Mouse (Mus musculus): ENCODE results near the gene Gm10762. TPM values are rescaled to one million over a fixed set of nuclear protein-coding genes. Genes with fewer than 3 reads are reported as not detected.

Gene Gm10762
- polyA plus RNA-seq, 1 experiment from 2014 or later: 20.6 TPM

DNA sequence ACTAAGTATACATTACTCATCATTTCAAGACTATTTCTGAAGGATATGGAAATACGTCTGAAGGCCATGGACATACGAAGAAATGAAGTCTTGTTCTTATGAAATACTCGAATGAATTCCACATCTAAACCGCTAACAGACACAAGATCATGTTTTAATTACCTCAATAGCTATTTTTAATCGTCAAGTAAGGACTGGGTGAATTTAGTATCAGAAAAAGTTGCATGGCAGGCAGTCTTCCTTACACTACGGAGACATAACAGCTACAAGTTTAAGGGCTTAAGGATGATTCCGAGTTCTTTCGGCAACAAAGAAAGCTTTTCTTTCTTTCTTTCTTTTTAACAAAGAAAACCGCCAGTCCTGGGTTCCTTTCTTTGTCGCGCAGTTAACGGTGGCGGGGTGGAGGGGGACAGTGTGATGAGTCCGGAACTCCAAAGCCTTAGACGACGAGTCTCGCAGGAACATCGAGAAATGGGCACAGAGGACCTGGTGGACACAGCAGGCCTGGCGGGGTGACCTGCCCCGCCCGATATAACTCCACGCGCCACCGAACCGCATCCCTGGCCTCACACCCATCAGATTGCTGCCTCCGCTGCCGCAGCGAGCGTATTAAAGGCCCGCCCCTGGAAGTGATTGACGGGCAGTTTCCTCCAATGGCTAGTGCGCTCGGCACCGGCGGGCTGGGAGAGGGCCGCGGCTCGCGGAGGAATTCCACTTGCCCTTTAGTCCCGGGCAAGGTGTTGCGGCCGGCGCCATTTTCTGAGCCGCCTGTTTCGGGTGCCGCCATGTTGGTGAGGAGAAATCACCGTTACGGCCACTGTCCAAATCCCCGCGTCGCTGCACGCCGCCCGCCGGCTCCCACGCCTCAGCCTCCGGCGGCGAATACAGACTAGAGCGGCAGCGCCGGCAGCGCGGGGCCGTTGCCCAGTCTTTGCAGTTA, 614 bp downstream of the Gm10762 start, which contains the start of gene Zc3h6:
TSS of gene Zc3h6 (plus strand) at position 762 of the 940 bp plus-strand sequence.
- peak within 1 kb of the TSS; percentile 73 for H3K4me2 ChIP-seq (ENCODE audit: low read depth, low read length)
- under 1% methylated on average over 65 of the region's 65 CpGs for WGBS
- peak within 1 kb of the TSS; percentile 76 for H3K4me3 ChIP-seq (ENCODE audit: low read depth, low read length)
- peak within 1 kb of the TSS; percentile 100 for H3K27ac ChIP-seq (replicated peaks; ENCODE audit: low read depth, low read length)
- peak; percentile 99 for DNase-seq (ENCODE audit: low spot score)
- no peaks in the 10 kb centered on the region for H3K9me3 ChIP-seq (replicated peaks; ENCODE audit: control insufficient read depth, low read length)
- no peaks in the 10 kb centered on the region for H3K27me3 ChIP-seq (ENCODE audit: control insufficient read depth, insufficient read depth, low read length)
- H3K4me1 ChIP-seq (ENCODE audit: control insufficient read depth, insufficient read depth, low read length): no peaks in the 10 kb centered on the region
- H3K9ac ChIP-seq (replicated peaks; ENCODE audit: low read length): peak within 1 kb of the TSS; percentile 100
- peak; percentile 98 for ATAC-seq (replicated peaks; ENCODE audit: insufficient number of reproducible peaks, low FRiP score, low TSS enrichment, low read depth)
- H3K36me3 ChIP-seq (replicated peaks; ENCODE audit: control insufficient read depth, insufficient read depth, low read depth, low read length): no peaks in the 10 kb centered on the region

DNA sequence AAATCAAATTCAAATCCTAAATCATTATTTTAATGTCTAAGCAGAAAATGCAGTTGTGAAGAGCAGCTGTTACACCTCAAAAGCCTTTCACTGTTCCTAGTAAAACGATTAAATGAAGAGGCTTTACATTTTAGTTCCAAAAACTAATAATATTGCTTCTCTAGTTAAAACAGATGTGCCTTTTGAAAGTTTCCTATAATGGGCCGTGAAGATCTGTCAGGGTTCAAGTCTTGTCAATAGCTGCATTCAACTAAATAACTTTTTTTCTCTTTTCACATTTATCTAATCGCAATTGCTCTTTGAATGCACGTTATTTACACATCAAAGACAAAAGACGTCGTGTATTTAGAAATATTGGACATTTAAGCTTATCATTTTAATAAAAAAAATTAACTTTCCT, 1.3 kb downstream of the Gm10762 start:
- Histone ChIP-seq H3K9me3 (replicated peaks; ENCODE audit: control insufficient read depth, low read length) (no peaks in the 10 kb centered on the region), H3K27ac (replicated peaks; ENCODE audit: low read depth, low read length) (peak overlapping the region; percentile 100; the same call in 1 of the 2 replicates), H3K4me1 (ENCODE audit: control insufficient read depth, insufficient read depth, low read length) (no peaks in the 10 kb centered on the region), H3K4me2 (ENCODE audit: low read depth, low read length) (no peak overlapping the region; the same call in 1 of the 2 replicates), H3K9ac (replicated peaks; ENCODE audit: low read length) (no peak overlapping the region), H3K36me3 (replicated peaks; ENCODE audit: control insufficient read depth, insufficient read depth, low read depth, low read length) (no peaks in the 10 kb centered on the region), H3K4me3 (ENCODE audit: low read depth, low read length) (peak overlapping the region; percentile 19; the same call in 1 of the 2 replicates), H3K27me3 (ENCODE audit: control insufficient read depth, insufficient read depth, low read length) (no peaks in the 10 kb centered on the region)
- ATAC-seq (replicated peaks; ENCODE audit: insufficient number of reproducible peaks, low FRiP score, low TSS enrichment, low read depth) (no peak), DNase-seq (ENCODE audit: low spot score) (peak; percentile 28)
- 21% methylated on average over 6 of the region's 6 CpGs for WGBS

DNA sequence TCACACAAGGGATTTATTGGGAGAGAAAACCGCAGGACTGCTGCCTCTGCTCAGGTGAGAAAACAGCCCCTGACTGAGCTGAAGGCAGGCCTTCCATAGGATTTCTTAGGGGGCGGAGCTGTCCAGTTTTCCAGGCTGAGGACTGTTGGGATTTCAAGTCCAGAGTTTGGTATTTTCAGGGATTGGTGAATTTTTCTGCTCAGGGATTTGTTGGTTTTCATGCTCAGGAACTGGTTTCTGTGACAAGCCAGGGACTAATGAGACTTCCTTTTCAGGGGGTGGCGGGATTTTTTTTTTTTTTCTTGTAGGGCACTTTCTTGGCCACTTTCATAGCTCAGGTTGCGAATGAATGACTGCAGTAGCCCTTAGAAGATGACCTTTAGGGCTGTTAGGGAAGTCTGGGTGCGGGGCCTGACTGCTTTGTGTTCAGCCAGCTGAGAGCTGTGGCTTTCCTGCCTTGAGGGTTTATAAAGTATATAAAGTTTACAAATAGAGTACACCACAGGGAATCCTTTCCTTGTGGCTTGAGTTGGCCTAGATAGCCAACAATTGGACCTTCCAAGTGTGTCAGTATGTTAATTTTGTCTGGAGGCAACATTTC, 1.9 kb downstream of the Gm10762 start:
- DNase-seq (ENCODE audit: low spot score) (peak; percentile 30), ATAC-seq (replicated peaks; ENCODE audit: insufficient number of reproducible peaks, low FRiP score, low TSS enrichment, low read depth) (no peak)
- Histone ChIP-seq H3K4me2 (ENCODE audit: low read depth, low read length) (no peak overlapping the region), H3K27me3 (ENCODE audit: control insufficient read depth, insufficient read depth, low read length) (no peaks in the 10 kb centered on the region), H3K4me1 (ENCODE audit: control insufficient read depth, insufficient read depth, low read length) (no peaks in the 10 kb centered on the region), H3K9ac (replicated peaks; ENCODE audit: low read length) (peak overlapping the region; percentile 25; the same call in 1 of the 2 replicates), H3K4me3 (ENCODE audit: low read depth, low read length) (no peak overlapping the region), H3K36me3 (replicated peaks; ENCODE audit: control insufficient read depth, insufficient read depth, low read depth, low read length) (no peaks in the 10 kb centered on the region), H3K27ac (replicated peaks; ENCODE audit: low read depth, low read length) (peak overlapping the region; percentile 25; the same call in 1 of the 2 replicates), H3K9me3 (replicated peaks; ENCODE audit: control insufficient read depth, low read length) (no peaks in the 10 kb centered on the region)
- WGBS: 26% methylated on average over 5 of the region's 5 CpGs

DNA sequence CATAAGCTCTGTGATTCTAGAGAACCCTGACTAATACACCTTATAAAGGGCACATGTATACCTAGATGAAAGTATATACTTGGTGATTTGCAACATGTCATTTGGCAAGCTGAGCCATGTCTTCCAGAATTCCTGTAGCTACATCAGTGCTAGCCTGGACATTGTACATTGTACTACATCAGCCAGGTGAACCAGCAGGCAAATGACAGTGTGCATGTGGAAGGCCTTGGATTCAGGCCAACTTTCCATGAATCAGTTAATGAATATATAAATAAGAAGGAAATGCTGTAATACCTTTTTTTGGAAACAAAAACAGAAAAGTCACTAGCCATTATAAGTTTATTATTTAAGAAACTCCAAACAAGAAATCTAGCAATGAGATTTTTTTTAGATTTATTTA, 13.3 kb downstream of the Gm10762 start:
- no peak overlapping the region for H3K27ac ChIP-seq (replicated peaks; ENCODE audit: low read depth, low read length)
- no peak overlapping the region for H3K4me3 ChIP-seq (ENCODE audit: low read depth, low read length)
- no peak overlapping the region for H3K9ac ChIP-seq (replicated peaks; ENCODE audit: low read length)
- no peak for DNase-seq (ENCODE audit: low spot score)
- no peaks in the 10 kb centered on the region for H3K36me3 ChIP-seq (replicated peaks; ENCODE audit: control insufficient read depth, insufficient read depth, low read depth, low read length)
- H3K9me3 ChIP-seq (replicated peaks; ENCODE audit: control insufficient read depth, low read length): no peaks in the 10 kb centered on the region
- no peak overlapping the region for H3K4me2 ChIP-seq (ENCODE audit: low read depth, low read length)
- no peak for ATAC-seq (replicated peaks; ENCODE audit: insufficient number of reproducible peaks, low FRiP score, low TSS enrichment, low read depth)
- no peaks in the 10 kb centered on the region for H3K27me3 ChIP-seq (ENCODE audit: control insufficient read depth, insufficient read depth, low read length)
- H3K4me1 ChIP-seq (ENCODE audit: control insufficient read depth, insufficient read depth, low read length): no peaks in the 10 kb centered on the region

DNA sequence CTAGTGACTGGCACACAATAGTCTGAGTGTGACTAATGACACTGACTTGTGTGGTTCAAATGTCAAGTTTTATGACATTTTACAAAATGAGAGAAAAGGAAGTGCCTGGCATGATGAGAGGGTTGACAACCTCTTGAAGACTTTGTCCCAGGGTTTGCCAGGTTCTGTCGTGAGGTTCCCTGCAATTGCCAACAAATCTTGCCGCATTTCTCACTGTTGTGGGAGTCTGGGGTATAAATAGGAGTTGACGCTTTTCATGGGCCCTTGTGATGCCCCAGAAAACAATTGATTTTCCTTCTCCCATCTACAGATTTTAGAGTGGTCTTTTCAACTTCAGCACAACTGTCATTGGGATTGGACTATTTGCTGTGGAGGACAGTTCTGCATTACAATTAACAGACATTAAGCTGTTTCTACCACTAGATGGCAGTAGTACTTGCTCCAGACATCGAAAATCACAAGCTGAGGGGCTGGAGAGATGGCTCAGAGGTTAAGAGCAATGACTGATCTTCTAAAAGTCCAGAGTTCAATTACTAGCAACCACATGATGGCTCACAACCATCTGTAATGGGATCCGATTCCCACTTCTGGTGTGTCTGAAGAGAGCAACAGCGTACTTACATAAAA, 19.4 kb downstream of the Gm10762 start:
- Histone ChIP-seq H3K4me1 (ENCODE audit: control insufficient read depth, insufficient read depth, low read length) (no peaks in the 10 kb centered on the region), H3K4me2 (ENCODE audit: low read depth, low read length) (no peak overlapping the region), H3K27me3 (ENCODE audit: control insufficient read depth, insufficient read depth, low read length) (no peaks in the 10 kb centered on the region), H3K36me3 (replicated peaks; ENCODE audit: control insufficient read depth, insufficient read depth, low read depth, low read length) (no peaks in the 10 kb centered on the region), H3K4me3 (ENCODE audit: low read depth, low read length) (no peak overlapping the region), H3K27ac (replicated peaks; ENCODE audit: low read depth, low read length) (no peak overlapping the region), H3K9me3 (replicated peaks; ENCODE audit: control insufficient read depth, low read length) (no peaks in the 10 kb centered on the region), H3K9ac (replicated peaks; ENCODE audit: low read length) (no peak overlapping the region)
- 35% methylated on average over 6 of the region's 6 CpGs for WGBS
- DNase-seq (ENCODE audit: low spot score): peak; percentile 84
- ATAC-seq (replicated peaks; ENCODE audit: insufficient number of reproducible peaks, low FRiP score, low TSS enrichment, low read depth): no peak

DNA sequence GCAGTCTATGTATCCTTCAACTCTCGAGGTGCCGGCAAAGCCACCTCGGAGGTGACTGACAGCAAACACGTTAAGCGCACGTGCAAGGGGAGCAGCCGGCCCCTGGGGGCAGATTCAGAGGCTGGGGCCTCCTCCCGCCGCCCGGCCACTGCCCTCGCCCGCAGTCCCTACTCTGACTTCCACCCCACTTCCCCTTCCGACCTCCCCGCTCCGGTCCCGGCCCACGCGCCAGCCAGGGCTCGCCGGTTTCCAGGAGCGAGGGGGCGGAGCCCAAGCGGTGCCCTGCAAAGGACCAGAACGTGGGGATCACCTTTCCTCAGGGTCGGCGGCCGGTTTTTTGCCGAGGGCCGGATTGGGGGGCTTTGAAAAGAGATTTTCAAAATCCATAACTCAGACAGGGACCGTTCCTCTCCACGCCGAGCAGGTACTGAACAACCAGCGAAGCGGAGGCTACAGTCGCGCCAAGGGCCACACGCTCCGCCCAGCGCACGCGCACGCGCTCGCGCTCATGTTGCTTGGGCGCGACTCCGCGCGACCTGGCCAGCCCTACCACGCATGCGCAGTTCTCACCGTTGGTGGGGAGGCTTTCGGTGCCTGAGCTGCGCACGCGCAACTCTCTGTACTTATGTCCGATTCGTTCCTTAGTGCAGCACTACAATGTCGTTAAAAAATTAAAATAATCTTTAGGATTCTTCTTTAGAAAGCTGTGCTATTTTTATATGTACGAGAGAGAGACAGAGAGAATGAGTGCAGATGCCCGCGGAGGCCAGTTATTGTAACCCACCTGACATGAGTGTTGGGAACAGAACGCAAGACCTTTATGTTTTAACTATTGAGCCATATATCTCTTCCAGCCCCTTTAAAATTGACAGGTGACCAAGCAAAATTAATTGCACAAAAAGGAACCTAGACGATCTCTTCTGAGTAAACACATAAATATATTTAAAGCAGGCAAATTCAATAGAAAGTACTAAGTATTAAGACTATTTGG, 23.7 kb downstream of the Gm10762 start, which contains the start of gene Zc3h8:
TSS of gene Zc3h8 (minus strand) at position 540 of the 991 bp plus-strand sequence.
- no peaks in the 10 kb centered on the region for H3K36me3 ChIP-seq (replicated peaks; ENCODE audit: control insufficient read depth, insufficient read depth, low read depth, low read length)
- ATAC-seq (replicated peaks; ENCODE audit: insufficient number of reproducible peaks, low FRiP score, low TSS enrichment, low read depth) (peak; percentile 90), DNase-seq (ENCODE audit: low spot score) (peak; percentile 99)
- 2% methylated on average over 65 of the region's 65 CpGs for WGBS
- no peaks in the 10 kb centered on the region for H3K27me3 ChIP-seq (ENCODE audit: control insufficient read depth, insufficient read depth, low read length)
- peak within 1 kb of the TSS; percentile 73 for H3K27ac ChIP-seq (replicated peaks; ENCODE audit: low read depth, low read length)
- peak within 1 kb of the TSS; percentile 81 for H3K9ac ChIP-seq (replicated peaks; ENCODE audit: low read length)
- no peaks in the 10 kb centered on the region for H3K4me1 ChIP-seq (ENCODE audit: control insufficient read depth, insufficient read depth, low read length)
- no peaks in the 10 kb centered on the region for H3K9me3 ChIP-seq (replicated peaks; ENCODE audit: control insufficient read depth, low read length)
- peak within 1 kb of the TSS; percentile 73 for H3K4me3 ChIP-seq (ENCODE audit: low read depth, low read length)
- peak within 1 kb of the TSS; percentile 73 for H3K4me2 ChIP-seq (ENCODE audit: low read depth, low read length)

DNA sequence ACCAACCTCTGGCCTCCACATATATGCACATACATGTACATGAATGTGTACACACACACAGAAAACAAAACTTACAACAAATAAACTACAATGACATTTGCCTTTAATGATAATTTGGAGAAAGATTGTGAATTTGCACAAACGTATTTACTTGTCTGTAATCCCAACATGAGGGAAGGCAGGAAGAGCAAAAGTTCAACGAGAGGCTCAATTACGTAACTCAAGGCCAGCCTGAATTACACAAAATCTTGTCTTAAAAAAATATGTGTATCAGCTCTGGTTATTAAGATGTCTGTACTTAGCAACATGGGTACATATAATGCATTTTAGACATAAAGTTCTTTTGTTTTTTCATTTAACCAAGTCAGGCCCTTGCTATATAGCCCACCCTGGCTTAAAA, 31.3 kb downstream of the Gm10762 start:
- no peak overlapping the region for H3K9ac ChIP-seq (replicated peaks; ENCODE audit: low read length)
- H3K4me2 ChIP-seq (ENCODE audit: low read depth, low read length): no peak overlapping the region
- H3K27me3 ChIP-seq (ENCODE audit: control insufficient read depth, insufficient read depth, low read length): no peaks in the 10 kb centered on the region
- WGBS: 72% methylated on average over 3 of the region's 3 CpGs
- H3K9me3 ChIP-seq (replicated peaks; ENCODE audit: control insufficient read depth, low read length): no peaks in the 10 kb centered on the region
- H3K36me3 ChIP-seq (replicated peaks; ENCODE audit: control insufficient read depth, insufficient read depth, low read depth, low read length): no peaks in the 10 kb centered on the region
- no peak overlapping the region for H3K27ac ChIP-seq (replicated peaks; ENCODE audit: low read depth, low read length)
- DNase-seq (ENCODE audit: low spot score) (no peak), ATAC-seq (replicated peaks; ENCODE audit: insufficient number of reproducible peaks, low FRiP score, low TSS enrichment, low read depth) (no peak)
- H3K4me1 ChIP-seq (ENCODE audit: control insufficient read depth, insufficient read depth, low read length): no peaks in the 10 kb centered on the region
- H3K4me3 ChIP-seq (ENCODE audit: low read depth, low read length): no peak overlapping the region

Measured in embryonic facial prominence, embryonic 11.5 days (tissue).